In genomic region chr12:39646556-39646955, GRCm38 (mm10) we compare ENCODE assay signal across 22 mouse cellular contexts.
"Had no signal": no experiment of that assay in that cellular context is flagged by ENCODE, and none has a peak within 500 bp of the region (broad histone marks: within the 10 kb centered on the region; RNA-seq: fewer than 3 reads in every experiment).

No protein-coding gene starts in this region.

- H3K27ac ChIP-seq: liver, embryonic 15.5 days; lung, embryonic 15.5 days; macrophage; midbrain, embryonic 12.5 days; neural tube, embryonic 13.5 days; neural tube, embryonic 15.5 days had no signal

- DNase-seq: liver, postnatal 0 days; lung, adult 2 months; lung, postnatal 14 days; lung, postnatal 36 days; midbrain, embryonic 14.5 days; right cerebral cortex, adult 18-20 months; right cerebral cortex, postnatal 25 days; right cerebral cortex, postnatal 4 days; spleen, adult 18-20 months; thymus, adult 2 months; thymus, postnatal 25 days; thymus, postnatal 4 days had no signal

- H3K4me3 ChIP-seq: liver, embryonic 15.5 days; lung, embryonic 15.5 days; megakaryocyte, embryonic 14.5 days; midbrain, embryonic 12.5 days; myocyte; neural tube, embryonic 13.5 days; neural tube, embryonic 15.5 days had no signal

- H3K4me1 ChIP-seq: liver, embryonic 15.5 days; lung, embryonic 15.5 days; megakaryocyte, embryonic 14.5 days; midbrain, embryonic 12.5 days; neural tube, embryonic 13.5 days; neural tube, embryonic 15.5 days had no signal

- H3K4me2 ChIP-seq: liver, embryonic 15.5 days; lung, embryonic 15.5 days; midbrain, embryonic 12.5 days; neural tube, embryonic 13.5 days; neural tube, embryonic 15.5 days had no signal

- H3K27me3 ChIP-seq: liver, embryonic 15.5 days; lung, embryonic 15.5 days; megakaryocyte, embryonic 14.5 days; midbrain, embryonic 12.5 days; neural tube, embryonic 13.5 days; neural tube, embryonic 15.5 days had no signal

- H3K9me3 ChIP-seq: liver, embryonic 15.5 days; lung, embryonic 15.5 days; megakaryocyte, embryonic 14.5 days; midbrain, embryonic 12.5 days; neural tube, embryonic 13.5 days; neural tube, embryonic 15.5 days had no signal

- ATAC-seq: liver, postnatal 0 days; lung, postnatal 0 days; midbrain, embryonic 16.5 days had no signal

- H3K9ac ChIP-seq: liver, embryonic 15.5 days; liver, postnatal 0 days; lung, embryonic 15.5 days; midbrain, embryonic 12.5 days; neural tube, embryonic 13.5 days; neural tube, embryonic 15.5 days had no signal

- H3K36me3 ChIP-seq: liver, embryonic 15.5 days; lung, embryonic 15.5 days; midbrain, embryonic 12.5 days; neural tube, embryonic 13.5 days; neural tube, embryonic 15.5 days had no signal
